Mouse (Mus musculus) G1E (cell line): Measurements from ENCODE around the gene Slco1a5. TPM values are rescaled to one million over a fixed set of nuclear protein-coding genes. Genes with fewer than 3 reads are reported as not detected.

Source experiments
- ATAC-seq: 2 replicates; pipeline ENCODE4 v1.8.0; 2016; ENCODE audit warnings: mild to moderate bottlenecking; ENCODE audit not compliant: insufficient number of reproducible peaks, poor library complexity, low FRiP score, severe bottlenecking; ENCODE audit errors: extremely low read depth
- DNase-seq: peaks from one replicate; pipeline ENCODE4 v3.0.0; 2012; ENCODE audit warnings: low spot score
- H3K27me3 ChIP-seq: 2 replicates; pipeline ENCODE4 v1.6.1; 2012; ENCODE audit warnings: mild to moderate bottlenecking, low read length, inconsistent platforms; ENCODE audit not compliant: insufficient read depth
- H3K36me3 ChIP-seq: replicated peaks from 2 replicates; pipeline ENCODE3; 2012; ENCODE audit warnings: mild to moderate bottlenecking, inconsistent platforms
- H3K4me1 ChIP-seq: 2 replicates; pipeline ENCODE4 v1.6.1; 2012; ENCODE audit warnings: low read depth, low read length, inconsistent platforms, mixed read lengths; ENCODE audit not compliant: insufficient read depth
- H3K4me3 ChIP-seq: 2 replicates; pipeline ENCODE4 v1.5.1; 2012; ENCODE audit warnings: low read depth, mild to moderate bottlenecking, inconsistent platforms, low read length, moderate library complexity, mixed read lengths
- H3K9me3 ChIP-seq: replicated peaks from 2 replicates; pipeline ENCODE4 v1.6.1; 2012; ENCODE audit warnings: inconsistent platforms
- CTCF ChIP-seq: IDR thresholded peaks from 2 replicates; pipeline ENCODE4 v1.5.1; 2012; ENCODE audit warnings: low read depth, low read length, inconsistent platforms, mixed read lengths
- GATA1 ChIP-seq: IDR thresholded peaks from 2 replicates; pipeline ENCODE4 v1.6.1; 2012; ENCODE audit warnings: borderline replicate concordance, low read length, inconsistent platforms, mixed read lengths
- GATA2 ChIP-seq: IDR thresholded peaks from 2 replicates; pipeline ENCODE4 v1.6.1; 2012; ENCODE audit warnings: low read depth, low read length, inconsistent platforms, borderline replicate concordance
- POLR2AphosphoS5 ChIP-seq: IDR thresholded peaks from 2 replicates; pipeline ENCODE4 v1.6.1; 2012; ENCODE audit warnings: low read depth, low read length, inconsistent platforms; ENCODE audit not compliant: insufficient replicate concordance
- TAL1 ChIP-seq: conservative IDR thresholded peaks from 2 replicates; pipeline ENCODE4 v1.6.1; 2012; ENCODE audit warnings: low read depth, low read length, inconsistent platforms, mixed read lengths
- polyA plus RNA-seq: library from polyadenylated mRNA; stranded (reverse); fragments of >175 nt; gene quantifications from 2 replicates; pipeline ENCODE4 v1.2.3, GENCODE M21; 2012
- total RNA-seq, 2 experiments: library from RNA; stranded (forward) in 1 of 2; stranded (reverse) in 1 of 2; fragments of 200-1000 nt in 1 of 2; fragments of >200 nt in 1 of 2; fragmentation: Nextera tagmentation in 1 of 2; gene quantifications; 2 replicates each; pipeline ENCODE4 v1.2.3; 2014 to 2017

Gene Slco1a5
- total and polyA plus RNA-seq, 3 experiments = 0.05 TPM; not detected in 2

DNA sequence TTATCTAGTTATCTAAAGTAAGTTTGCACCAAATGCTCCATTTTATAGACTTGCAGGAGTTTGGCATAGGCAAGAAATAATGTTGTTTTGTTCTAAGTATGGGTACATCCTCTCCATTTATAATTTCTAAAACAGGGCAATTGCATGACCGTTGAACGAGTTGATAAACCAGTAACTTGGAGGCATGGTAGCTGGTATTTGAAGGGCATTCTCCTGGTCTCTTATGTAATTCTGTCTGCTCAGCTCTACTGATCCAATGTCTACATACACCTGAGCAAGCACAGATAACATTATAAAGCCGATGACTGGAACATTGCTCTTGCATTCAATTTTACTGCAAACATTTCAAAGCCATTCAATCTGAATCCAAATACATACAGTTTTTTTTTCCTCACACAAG lies 135.4 kb downstream of the Slco1a5 start:
- H3K4me1 ChIP-seq = peaks cover 6% of the 10 kb centered on the region
- no peaks in the 10 kb centered on the region for H3K36me3 ChIP-seq
- no peak for DNase-seq
- no peak for TF ChIP-seq POLR2AphosphoS5
- no peak for ATAC-seq
- H3K4me3 ChIP-seq = no peak overlapping the region
- no peaks in the 10 kb centered on the region for H3K27me3 ChIP-seq
- no peaks in the 10 kb centered on the region for H3K9me3 ChIP-seq

DNA sequence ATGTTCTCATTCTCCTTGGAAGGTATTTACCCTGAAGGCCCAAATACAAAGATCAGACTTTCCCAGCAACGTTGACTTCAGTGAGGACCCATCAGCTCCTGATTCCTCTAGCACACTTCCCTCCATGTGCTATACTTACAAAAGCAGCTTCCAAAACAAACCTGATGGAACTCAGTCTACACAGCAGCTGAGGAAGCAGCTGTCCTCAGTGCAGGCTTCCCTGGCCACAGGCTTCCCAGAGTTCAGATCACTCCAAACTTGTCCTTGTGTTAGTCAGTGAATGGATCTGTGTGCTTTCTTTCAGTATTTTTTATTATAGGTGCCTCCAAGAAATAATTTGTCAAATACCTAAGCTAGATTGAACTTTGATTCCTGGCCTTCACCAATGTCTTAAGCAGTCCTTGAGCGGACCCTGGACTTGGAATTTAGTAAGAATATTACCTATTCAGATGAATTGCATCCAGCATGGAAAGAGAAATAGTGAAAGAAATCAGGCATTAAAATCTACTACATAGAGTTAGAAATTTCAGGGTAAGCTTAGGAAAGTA lies 136.8 kb downstream of the Slco1a5 start:
- no peak for ATAC-seq
- Histone ChIP-seq H3K4me1 (no peaks in the 10 kb centered on the region), H3K27me3 (no peaks in the 10 kb centered on the region), H3K36me3 (no peaks in the 10 kb centered on the region), H3K9me3 (no peaks in the 10 kb centered on the region), H3K4me3 (no peak overlapping the region)
- DNase-seq = no peak
- TF ChIP-seq GATA1 (no peak), GATA2 (no peak), CTCF (no peak), POLR2AphosphoS5 (no peak), TAL1 (no peak)

Other genes with a start within 250 kb of the Slco1a5 start
- gene Slco1a6, start 114.5 kb downstream of the Slco1a5 start, total RNA-seq (2014; fragmentation: Nextera tagmentation) = 2.0 TPM in 1 of 2 replicates, not detected in the other
- 0.35 and 1.1 TPM in 2 replicates for gene Slco1a6, start 114.5 kb downstream of the Slco1a5 start, total RNA-seq (2017)
- not detected in 2 replicates for gene Slco1a6, start 114.5 kb downstream of the Slco1a5 start, polyA plus RNA-seq
- gene Iapp, start 24.6 kb downstream of the Slco1a5 start, total RNA-seq (2014; fragmentation: Nextera tagmentation) = not detected in 2 replicates
- not detected in 2 replicates for gene Iapp, start 24.6 kb downstream of the Slco1a5 start, total RNA-seq (2017)
- not detected in 2 replicates for gene Iapp, start 24.6 kb downstream of the Slco1a5 start, polyA plus RNA-seq
- 10.9 and 14.9 TPM in 2 replicates for gene Pyroxd1, start 22.7 kb upstream of the Slco1a5 start, total RNA-seq (2014; fragmentation: Nextera tagmentation)
- gene Pyroxd1, start 22.7 kb upstream of the Slco1a5 start, total RNA-seq (2017) = 18.2 and 18.8 TPM in 2 replicates
- 2.0 and 2.3 TPM in 2 replicates for gene Pyroxd1, start 22.7 kb upstream of the Slco1a5 start, polyA plus RNA-seq
- gene Recql, start 64.1 kb upstream of the Slco1a5 start, total RNA-seq (2014; fragmentation: Nextera tagmentation) = 52.1 and 81.1 TPM in 2 replicates
- gene Recql, start 64.1 kb upstream of the Slco1a5 start, total RNA-seq (2017) = 49.5 and 50.5 TPM in 2 replicates
- 1.2 and 1.5 TPM in 2 replicates for gene Recql, start 64.1 kb upstream of the Slco1a5 start, polyA plus RNA-seq
- gene Golt1b, start 64.2 kb upstream of the Slco1a5 start, total RNA-seq (2014; fragmentation: Nextera tagmentation) = 31.2 and 33.6 TPM in 2 replicates
- gene Golt1b, start 64.2 kb upstream of the Slco1a5 start, total RNA-seq (2017) = 45.9 and 51.2 TPM in 2 replicates
- 13.1 and 15.7 TPM in 2 replicates for gene Golt1b, start 64.2 kb upstream of the Slco1a5 start, polyA plus RNA-seq
- not detected in 2 replicates for gene Spx, start 90.5 kb upstream of the Slco1a5 start, total RNA-seq (2014; fragmentation: Nextera tagmentation)
- 0.11 TPM in 1 of 2 replicates, not detected in the other for gene Spx, start 90.5 kb upstream of the Slco1a5 start, total RNA-seq (2017)
- gene Spx, start 90.5 kb upstream of the Slco1a5 start, polyA plus RNA-seq = not detected in 2 replicates
- not detected in 2 replicates for gene Gys2, start 150.1 kb upstream of the Slco1a5 start, total RNA-seq (2014; fragmentation: Nextera tagmentation)
- not detected in 2 replicates for gene Gys2, start 150.1 kb upstream of the Slco1a5 start, total RNA-seq (2017)
- gene Gys2, start 150.1 kb upstream of the Slco1a5 start, polyA plus RNA-seq = not detected in 2 replicates
- gene Ldhb, start 185.0 kb upstream of the Slco1a5 start, total RNA-seq (2014; fragmentation: Nextera tagmentation) = not detected in 2 replicates
- gene Ldhb, start 185.0 kb upstream of the Slco1a5 start, total RNA-seq (2017) = not detected in 2 replicates
- 0.09 TPM in 1 of 2 replicates, not detected in the other for gene Ldhb, start 185.0 kb upstream of the Slco1a5 start, polyA plus RNA-seq
- gene Kcnj8, start 248.6 kb upstream of the Slco1a5 start, total RNA-seq (2014; fragmentation: Nextera tagmentation) = not detected in 2 replicates
- 0.16 TPM in 1 of 2 replicates, not detected in the other for gene Kcnj8, start 248.6 kb upstream of the Slco1a5 start, total RNA-seq (2017)
- not detected in 2 replicates for gene Kcnj8, start 248.6 kb upstream of the Slco1a5 start, polyA plus RNA-seq